ENCODE assay signal across 28 mouse cellular contexts in genomic region chr14:117230476-117230875, GRCm38 (mm10).
A peak's percentile ranks its signal among the peaks of the same experiment; 100 is the strongest.
DNase-seq lines count a peak whose midpoint lies in the region; ATAC-seq and TF ChIP-seq lines count a peak whose summit lies in the region.
"Had no signal": no experiment of that assay in that cellular context is flagged by ENCODE, and none has a peak within 500 bp of the region (broad histone marks: within the 10 kb centered on the region; RNA-seq: fewer than 3 reads in every experiment).

No protein-coding gene starts in this region.

- no peaks in the 10 kb centered on the region for H3K79me2 ChIP-seq in CH12.LX (replicated peaks; ENCODE audit: control insufficient read depth, extremely low read depth, insufficient read depth, poor library complexity, severe bottlenecking)

- H3K4me3 ChIP-seq in CH12.LX (replicated peaks in 1 of 3; ENCODE audit: low read depth in 2 of 3, low read length in 2 of 3, poor library complexity in 1 of 3), result no peak overlapping the region
- H3K4me3 ChIP-seq in hindbrain, embryonic 13.5 days, result no peak overlapping the region
- no peak overlapping the region for H3K4me3 ChIP-seq in midbrain, embryonic 16.5 days (ENCODE audit: low read depth, low read length)
- H3K4me3 ChIP-seq: embryonic facial prominence, embryonic 13.5 days; embryonic facial prominence, embryonic 15.5 days; erythroblast, embryonic 14.5 days; forebrain, embryonic 10.5 days; forebrain, embryonic 12.5 days had no signal

- no peak overlapping the region for H3K4me2 ChIP-seq in CH12.LX (ENCODE audit: insufficient read depth, low read depth, poor library complexity, severe bottlenecking)
- no peak overlapping the region for H3K4me2 ChIP-seq in hindbrain, embryonic 13.5 days
- H3K4me2 ChIP-seq in midbrain, embryonic 16.5 days (ENCODE audit: low read length), result no peak overlapping the region
- H3K4me2 ChIP-seq: embryonic facial prominence, embryonic 13.5 days; embryonic facial prominence, embryonic 15.5 days; forebrain, embryonic 12.5 days had no signal

- no peak for TF ChIP-seq CTCF in CH12.LX (conservative IDR thresholded peaks at IDR 0.05 in 1 of 2, IDR thresholded peaks at IDR 0.05 in 1 of 2; ENCODE audit: low read depth in 2 of 2, low read length in 2 of 2)

- no peak overlapping the region for H3K27ac ChIP-seq in CH12.LX (ENCODE audit: insufficient read depth, low read depth)
- no peak overlapping the region for H3K27ac ChIP-seq in hindbrain, embryonic 13.5 days
- H3K27ac ChIP-seq in midbrain, embryonic 16.5 days (ENCODE audit: low read length), result no peak overlapping the region
- H3K27ac ChIP-seq: embryonic facial prominence, embryonic 13.5 days; embryonic facial prominence, embryonic 15.5 days; forebrain, embryonic 10.5 days; forebrain, embryonic 12.5 days had no signal

- H3K9me3 ChIP-seq in CH12.LX (replicated peaks; ENCODE audit: low read length), result no peaks in the 10 kb centered on the region
- no peaks in the 10 kb centered on the region for H3K9me3 ChIP-seq in hindbrain, embryonic 13.5 days
- H3K9me3 ChIP-seq in midbrain, embryonic 16.5 days (replicated peaks; ENCODE audit: control insufficient read depth, low read length, poor library complexity, severe bottlenecking), result no peaks in the 10 kb centered on the region
- H3K9me3 ChIP-seq: embryonic facial prominence, embryonic 13.5 days; embryonic facial prominence, embryonic 15.5 days; forebrain, embryonic 10.5 days; forebrain, embryonic 12.5 days had no signal

- in situ Hi-C loops in CH12.LX (cut with MboI; ENCODE audit: low pct_ligation_motif_present, low pct_unique_long_range_greater_than_20kb, low sequenced_read_pairs), result no loop called here

- no peaks in the 10 kb centered on the region for H3K27me3 ChIP-seq in CH12.LX (replicated peaks)
- H3K27me3 ChIP-seq in hindbrain, embryonic 13.5 days, result no peaks in the 10 kb centered on the region
- H3K27me3 ChIP-seq in midbrain, embryonic 16.5 days (ENCODE audit: control insufficient read depth, insufficient read depth, low read depth, low read length), result no peaks in the 10 kb centered on the region
- H3K27me3 ChIP-seq: embryonic facial prominence, embryonic 13.5 days; embryonic facial prominence, embryonic 15.5 days; forebrain, embryonic 12.5 days; Patski had no signal

- ATAC-seq in hindbrain, embryonic 13.5 days (ENCODE audit: low FRiP score), result no peak
- ATAC-seq in midbrain, embryonic 16.5 days, result no peak
- ATAC-seq: CD4-positive, CD25-positive, alpha-beta regulatory T cell, adult 4 months; forebrain, embryonic 14.5 days; forebrain, embryonic 16.5 days; Patski had no signal

- no peaks in the 10 kb centered on the region for H3K36me3 ChIP-seq in CH12.LX (replicated peaks in 1 of 2; ENCODE audit: control insufficient read depth in 1 of 2, insufficient read depth in 1 of 2, low read length in 1 of 2)
- no peaks in the 10 kb centered on the region for H3K36me3 ChIP-seq in hindbrain, embryonic 13.5 days
- no peaks in the 10 kb centered on the region for H3K36me3 ChIP-seq in midbrain, embryonic 16.5 days (ENCODE audit: control insufficient read depth, insufficient read depth, low read length)
- H3K36me3 ChIP-seq: embryonic facial prominence, embryonic 13.5 days; embryonic facial prominence, embryonic 15.5 days; forebrain, embryonic 10.5 days; forebrain, embryonic 12.5 days; G1E had no signal

- H3K4me1 ChIP-seq in CH12.LX (ENCODE audit: control insufficient read depth in 1 of 2, insufficient read depth in 2 of 2), result no peaks in the 10 kb centered on the region
- no peaks in the 10 kb centered on the region for H3K4me1 ChIP-seq in hindbrain, embryonic 13.5 days (replicated peaks)
- H3K4me1 ChIP-seq in midbrain, embryonic 16.5 days (ENCODE audit: control insufficient read depth, insufficient read depth, low read length), result no peaks in the 10 kb centered on the region
- H3K4me1 ChIP-seq: embryonic facial prominence, embryonic 13.5 days; embryonic facial prominence, embryonic 15.5 days; forebrain, embryonic 10.5 days; forebrain, embryonic 12.5 days had no signal

- DNase-seq in CH12.LX (ENCODE audit: extremely low read depth) (no peak), ES-CJ7 (ENCODE audit: low read depth, low spot score) (peak; percentile 61), R1 (ENCODE audit: low read depth, low spot score) (peak; percentile 72), ZHBTc4 (ENCODE audit: low read depth, low spot score) (peak; percentile 62)
- no peak for DNase-seq in frontal cortex, postnatal 10 days (ENCODE audit: low spot score in 2 of 2)
- DNase-seq: adrenal gland, adult 2 months; adrenal gland, postnatal 10 days; adrenal gland, postnatal 25 days; B cell, adult 2 months; cerebellum, adult 11 months; cerebellum, adult 18-20 months; cerebellum, adult 8-10 months; cerebellum, adult 9-11 months; cerebellum, postnatal 14 days; cerebellum, postnatal 36 days; embryo, embryonic 11 days had no signal

- no peak for TF ChIP-seq POLR2A in CH12.LX (IDR thresholded peaks at IDR 0.05; ENCODE audit: low read depth, low read length)

- dilution Hi-C loops in CH12.LX (cut with MboI; ENCODE audit: extremely low pct_ligation_motif_present, extremely low pct_unique_long_range_greater_than_20kb, low sequenced_read_pairs), result no loop called here

- no peak for TF ChIP-seq RAD21 in CH12.LX (IDR thresholded peaks at IDR 0.05; ENCODE audit: low read depth, low read length)

- WGBS in hindbrain, embryonic 13.5 days, result 58% methylated on average over 4 of the region's 4 CpGs
- 61% methylated on average over 4 of the region's 4 CpGs for WGBS in midbrain, embryonic 16.5 days

- no peak for TF ChIP-seq EP300 in CH12.LX (IDR thresholded peaks at IDR 0.05; ENCODE audit: low read length)

- no peak overlapping the region for H3K9ac ChIP-seq in CH12.LX (ENCODE audit: insufficient read depth, low read depth)
- no peak overlapping the region for H3K9ac ChIP-seq in hindbrain, embryonic 13.5 days
- no peak overlapping the region for H3K9ac ChIP-seq in midbrain, embryonic 16.5 days (ENCODE audit: low read depth, low read length)
- H3K9ac ChIP-seq: embryonic facial prominence, embryonic 13.5 days; embryonic facial prominence, embryonic 15.5 days; forebrain, embryonic 12.5 days had no signal

TF ChIP-seq in CH12.LX, 34 proteins besides CTCF, POLR2A, EP300 and RAD21:
- TF ChIP-seq SMC3 (IDR thresholded peaks at IDR 0.05; ENCODE audit: low read depth, low read length) (no peak), USF2 (conservative IDR thresholded peaks at IDR 0.05; ENCODE audit: low read depth, low read length) (0 out of 2 replicates have a peak, but pooled peaks have one; percentile 15)

Comparison
In these comparisons a context has a peak if more than half of its experiments do, and no peak if none do; other contexts are left out.
1. DNase-seq: peak in ES-CJ7 (single experiment), R1 (single experiment) and ZHBTc4 (single experiment); none in CH12.LX (single experiment) and frontal cortex, postnatal 10 days (0 of 2).